ENCODE assay signal across 8 mouse cellular contexts in genomic region chr12:24651642-24652342, GRCm38 (mm10). TPM values are rescaled to one million over a fixed set of nuclear protein-coding genes. Genes with fewer than 3 reads are reported as not detected.
DNase-seq lines count a peak whose midpoint lies in the region; ATAC-seq and TF ChIP-seq lines count a peak whose summit lies in the region.

No protein-coding gene starts in this region.

- in situ Hi-C loops in CH12.LX (cut with MboI; ENCODE audit: low pct_ligation_motif_present, low pct_unique_long_range_greater_than_20kb, low sequenced_read_pairs) = no loop called here

- peaks cover 14% of the 10 kb centered on the region for H3K79me2 ChIP-seq in CH12.LX (replicated peaks; ENCODE audit: control insufficient read depth, extremely low read depth, insufficient read depth, poor library complexity, severe bottlenecking)

- peak overlapping the region; percentile 89 for H3K27ac ChIP-seq in CH12.LX (ENCODE audit: insufficient read depth, low read depth)
- peak overlapping the region; percentile 81 for H3K27ac ChIP-seq in forebrain, embryonic 11.5 days (ENCODE audit: low read depth, low read length)
- H3K27ac ChIP-seq in heart, postnatal 0 days (ENCODE audit: low read depth) = peak overlapping the region; percentile 95
- peak overlapping the region; percentile 98 for H3K27ac ChIP-seq in liver, embryonic 16.5 days (ENCODE audit: low read length)
- peak overlapping the region; percentile 94 for H3K27ac ChIP-seq in neural tube, embryonic 13.5 days (replicated peaks)
- H3K27ac ChIP-seq in testis, adult 2 months (ENCODE audit: control insufficient read depth, insufficient read depth, low read depth, low read length) = peak overlapping the region; percentile 84

- H3K9me3 ChIP-seq in CH12.LX (replicated peaks; ENCODE audit: low read length) = no peaks in the 10 kb centered on the region
- H3K9me3 ChIP-seq in forebrain, embryonic 11.5 days (ENCODE audit: control insufficient read depth, low read length) = no peaks in the 10 kb centered on the region
- H3K9me3 ChIP-seq in heart, postnatal 0 days (replicated peaks; ENCODE audit: control insufficient read depth, low read length) = no peaks in the 10 kb centered on the region
- H3K9me3 ChIP-seq in liver, embryonic 16.5 days (replicated peaks; ENCODE audit: control insufficient read depth, low read length) = no peaks in the 10 kb centered on the region
- no peaks in the 10 kb centered on the region for H3K9me3 ChIP-seq in neural tube, embryonic 13.5 days

- under 1% methylated on average over 36 of the region's 36 CpGs for WGBS in forebrain, embryonic 11.5 days
- WGBS in heart, postnatal 0 days = 1% methylated on average over 36 of the region's 36 CpGs
- under 1% methylated on average over 36 of the region's 36 CpGs for WGBS in liver, embryonic 16.5 days (ENCODE audit: insufficient replicate concordance)
- under 1% methylated on average over 35 of the region's 36 CpGs for WGBS in neural tube, embryonic 13.5 days

- peak; percentile 87 for ATAC-seq in forebrain, embryonic 11.5 days (replicated peaks; ENCODE audit: low FRiP score)
- ATAC-seq in heart, postnatal 0 days (ENCODE audit: insufficient read depth, low read depth) = peak; percentile 80
- peak; percentile 83 for ATAC-seq in liver, embryonic 16.5 days (ENCODE audit: low read depth)
- ATAC-seq in neural tube, embryonic 13.5 days (ENCODE audit: low read depth) = peak; percentile 86

- H3K4me2 ChIP-seq in CH12.LX (ENCODE audit: insufficient read depth, low read depth, poor library complexity, severe bottlenecking) = peak overlapping the region; percentile 14
- H3K4me2 ChIP-seq in forebrain, embryonic 11.5 days (ENCODE audit: low read depth, low read length, severe bottlenecking) = peak overlapping the region; percentile 70
- H3K4me2 ChIP-seq in heart, postnatal 0 days (ENCODE audit: low read depth, low read length) = peak overlapping the region; percentile 76
- H3K4me2 ChIP-seq in liver, embryonic 16.5 days (ENCODE audit: low read depth, low read length) = peak overlapping the region; percentile 79
- peak overlapping the region; percentile 72 for H3K4me2 ChIP-seq in neural tube, embryonic 13.5 days

- no peaks in the 10 kb centered on the region for H3K27me3 ChIP-seq in CH12.LX (replicated peaks)
- H3K27me3 ChIP-seq in forebrain, embryonic 11.5 days (ENCODE audit: control insufficient read depth, insufficient read depth, low read length) = no peaks in the 10 kb centered on the region
- no peaks in the 10 kb centered on the region for H3K27me3 ChIP-seq in heart, postnatal 0 days (ENCODE audit: control insufficient read depth, insufficient read depth, low read length)
- no peaks in the 10 kb centered on the region for H3K27me3 ChIP-seq in liver, embryonic 16.5 days (ENCODE audit: control insufficient read depth, insufficient read depth, low read depth, low read length)
- no peaks in the 10 kb centered on the region; the same call in 1 of the 2 replicates for H3K27me3 ChIP-seq in neural tube, embryonic 13.5 days
- no peaks in the 10 kb centered on the region for H3K27me3 ChIP-seq in testis, adult 2 months (ENCODE audit: control insufficient read depth, insufficient read depth, low read length)

- TF ChIP-seq EP300 in CH12.LX (IDR thresholded peaks at IDR 0.05; ENCODE audit: low read length) = 0 out of 2 replicates have a peak, but pooled peaks have one; percentile 21
- no peak for TF ChIP-seq EP300 in heart, postnatal 0 days (IDR thresholded peaks at IDR 0.05; ENCODE audit: low read depth)

- peaks cover 14 to 33% of the 10 kb centered on the region in 2 experiments for H3K36me3 ChIP-seq in CH12.LX (replicated peaks in 1 of 2; ENCODE audit: control insufficient read depth in 1 of 2, insufficient read depth in 1 of 2, low read length in 1 of 2)
- H3K36me3 ChIP-seq in forebrain, embryonic 11.5 days (ENCODE audit: control insufficient read depth, insufficient read depth, low read length) = no peaks in the 10 kb centered on the region; the same call in 1 of the 2 replicates
- peaks cover 35% of the 10 kb centered on the region for H3K36me3 ChIP-seq in heart, postnatal 0 days (replicated peaks; ENCODE audit: control insufficient read depth, insufficient read depth, low read length)
- H3K36me3 ChIP-seq in liver, embryonic 16.5 days (ENCODE audit: control insufficient read depth, insufficient read depth) = peaks cover 34% of the 10 kb centered on the region
- peaks cover 30% of the 10 kb centered on the region for H3K36me3 ChIP-seq in neural tube, embryonic 13.5 days
- no peaks in the 10 kb centered on the region for H3K36me3 ChIP-seq in testis, adult 2 months (ENCODE audit: control insufficient read depth, insufficient read depth, low read length)

- H3K9ac ChIP-seq in CH12.LX (ENCODE audit: insufficient read depth, low read depth) = peak overlapping the region; percentile 58
- H3K9ac ChIP-seq in forebrain, embryonic 11.5 days (ENCODE audit: low read length) = peak overlapping the region; percentile 75
- H3K9ac ChIP-seq in heart, postnatal 0 days (replicated peaks; ENCODE audit: low read depth, low read length) = peak overlapping the region; percentile 89
- peak overlapping the region; percentile 95 for H3K9ac ChIP-seq in liver, embryonic 16.5 days (ENCODE audit: low read depth, low read length)
- peak overlapping the region; percentile 94 for H3K9ac ChIP-seq in neural tube, embryonic 13.5 days

- dilution Hi-C loops in CH12.LX (cut with MboI; ENCODE audit: extremely low pct_ligation_motif_present, extremely low pct_unique_long_range_greater_than_20kb, low sequenced_read_pairs) = no loop called here

- TF ChIP-seq CTCF in CH12.LX (conservative IDR thresholded peaks at IDR 0.05 in 1 of 2, IDR thresholded peaks at IDR 0.05 in 1 of 2; ENCODE audit: low read depth in 2 of 2, low read length in 2 of 2) = no peak
- TF ChIP-seq CTCF in heart, postnatal 0 days (IDR thresholded peaks at IDR 0.05; ENCODE audit: low read depth) = no peak
- no peak for TF ChIP-seq CTCF in testis, adult 2 months (IDR thresholded peaks at IDR 0.05; ENCODE audit: control insufficient read depth, insufficient read depth, insufficient replicate concordance, low read depth, low read length)

- TF ChIP-seq RAD21 in CH12.LX (IDR thresholded peaks at IDR 0.05; ENCODE audit: low read depth, low read length) = no peak

- peak overlapping the region; percentile 60 to 93 (median 92) for H3K4me3 ChIP-seq in CH12.LX (replicated peaks in 1 of 3; ENCODE audit: low read depth in 2 of 3, low read length in 2 of 3, poor library complexity in 1 of 3)
- peak overlapping the region; percentile 74 for H3K4me3 ChIP-seq in forebrain, embryonic 11.5 days (ENCODE audit: low read depth, low read length)
- peak overlapping the region; percentile 73 for H3K4me3 ChIP-seq in heart, postnatal 0 days (ENCODE audit: low read depth, low read length)
- peak overlapping the region; percentile 88 for H3K4me3 ChIP-seq in liver, embryonic 16.5 days (ENCODE audit: low read depth, low read length)
- H3K4me3 ChIP-seq in neural tube, embryonic 13.5 days = peak overlapping the region; percentile 78
- peak overlapping the region; percentile 89 for H3K4me3 ChIP-seq in testis, adult 2 months (ENCODE audit: control insufficient read depth, low read depth, low read length)

- DNase-seq in CH12.LX (ENCODE audit: extremely low read depth) = peak; percentile 98
- DNase-seq in c-Kit-positive CD71-positive TER-119-negative erythroid progenitor cells, embryonic 14.5 days (ENCODE audit: low read depth) = peak; percentile 99
- peak; percentile 98 for DNase-seq in forebrain, embryonic 11.5 days (ENCODE audit: low spot score)
- peak; percentile 94 for DNase-seq in heart, postnatal 0 days (ENCODE audit: low spot score)
- peak; percentile 98 to 99 for DNase-seq in kidney, postnatal 4 days

- peaks cover 32 to 60% of the 10 kb centered on the region in 2 experiments for H3K4me1 ChIP-seq in CH12.LX (ENCODE audit: control insufficient read depth in 1 of 2, insufficient read depth in 2 of 2)
- peaks cover 16% of the 10 kb centered on the region; the same call in 1 of the 2 replicates for H3K4me1 ChIP-seq in forebrain, embryonic 11.5 days (replicated peaks; ENCODE audit: control insufficient read depth, insufficient read depth, low read length)
- peaks cover 21% of the 10 kb centered on the region for H3K4me1 ChIP-seq in heart, postnatal 0 days (ENCODE audit: control insufficient read depth, insufficient read depth)
- H3K4me1 ChIP-seq in liver, embryonic 16.5 days (ENCODE audit: control insufficient read depth, low read depth, low read length) = peaks cover 78% of the 10 kb centered on the region
- H3K4me1 ChIP-seq in neural tube, embryonic 13.5 days (replicated peaks) = peaks cover 57% of the 10 kb centered on the region
- peaks cover 10% of the 10 kb centered on the region for H3K4me1 ChIP-seq in testis, adult 2 months (ENCODE audit: control insufficient read depth, insufficient read depth, low read length)

- no peak for TF ChIP-seq POLR2A in CH12.LX (IDR thresholded peaks at IDR 0.05; ENCODE audit: low read depth, low read length)
- TF ChIP-seq POLR2A in testis, adult 2 months (IDR thresholded peaks at IDR 0.05; ENCODE audit: control insufficient read depth, low read depth, low read length) = peak; percentile 16; the same call in 1 of the 2 replicates

RNA-seq across cellular contexts. Expression of gene Klf11, which starts 0.7 kb away (rescaled TPM):
- total RNA-seq in CH12.LX (2012; rRNA removed) (3.6 and 7.3 TPM in 2 replicates), CH12.LX (2014; rRNA removed) (7.2 and 8.0 TPM in 2 replicates)
- 7.5 and 9.2 TPM in 2 replicates for polyA plus RNA-seq in CH12.LX (2012; ENCODE audit: insufficient read length, low read depth)
- polyA plus RNA-seq in forebrain, embryonic 11.5 days (2014; fragmentation: Nextera tagmentation; extraction: Ambion mirVana) = 13.1 and 13.5 TPM in 2 replicates
- total RNA-seq in heart, postnatal 0 days (2014; rRNA removed; ENCODE audit: low replicate concordance) = 37.4 and 45.5 TPM in 2 replicates
- polyA plus RNA-seq in heart, postnatal 0 days (2015; fragmentation: Nextera tagmentation; extraction: Ambion mirVana) = 16.5 and 25.4 TPM in 2 replicates
- polyA plus RNA-seq in liver, embryonic 16.5 days (2015; fragmentation: Nextera tagmentation; extraction: Ambion mirVana) = 9.3 and 9.7 TPM in 2 replicates
- polyA plus RNA-seq in neural tube, embryonic 13.5 days (2015; fragmentation: Nextera tagmentation; extraction: Ambion mirVana) = 14.9 and 16.9 TPM in 2 replicates
- 2.5 and 3.4 TPM in 2 replicates for polyA plus RNA-seq in testis, adult 2 months (2012; rRNA removed)

RNA-seq across cellular contexts. Expression of gene Cys1, which starts 29.8 kb away (rescaled TPM):
- not detected in 2 replicates for total RNA-seq in CH12.LX (2012; rRNA removed)
- not detected in 2 replicates for total RNA-seq in CH12.LX (2014; rRNA removed)
- not detected in 2 replicates for polyA plus RNA-seq in CH12.LX (2012; ENCODE audit: insufficient read length, low read depth)
- 0.76 and 0.85 TPM in 2 replicates for polyA plus RNA-seq in forebrain, embryonic 11.5 days (2014; fragmentation: Nextera tagmentation; extraction: Ambion mirVana)
- total RNA-seq in heart, postnatal 0 days (2014; rRNA removed; ENCODE audit: low replicate concordance) = 2.5 and 3.8 TPM in 2 replicates
- 0.85 and 0.89 TPM in 2 replicates for polyA plus RNA-seq in heart, postnatal 0 days (2015; fragmentation: Nextera tagmentation; extraction: Ambion mirVana)
- 0.37 and 0.67 TPM in 2 replicates for polyA plus RNA-seq in liver, embryonic 16.5 days (2015; fragmentation: Nextera tagmentation; extraction: Ambion mirVana)
- polyA plus RNA-seq in neural tube, embryonic 13.5 days (2015; fragmentation: Nextera tagmentation; extraction: Ambion mirVana) = 1.8 and 2.1 TPM in 2 replicates
- 1.2 and 1.7 TPM in 2 replicates for polyA plus RNA-seq in testis, adult 2 months (2012; rRNA removed)

RNA-seq across cellular contexts. Expression of gene Rrm2, which starts 56.2 kb away (rescaled TPM):
- 89.0 and 138 TPM in 2 replicates for total RNA-seq in CH12.LX (2012; rRNA removed)
- 180 and 187 TPM in 2 replicates for total RNA-seq in CH12.LX (2014; rRNA removed)
- polyA plus RNA-seq in CH12.LX (2012; ENCODE audit: insufficient read length, low read depth) = 202 and 214 TPM in 2 replicates
- 635 and 669 TPM in 2 replicates for polyA plus RNA-seq in forebrain, embryonic 11.5 days (2014; fragmentation: Nextera tagmentation; extraction: Ambion mirVana)
- total RNA-seq in heart, postnatal 0 days (2014; rRNA removed; ENCODE audit: low replicate concordance) = 76.8 and 78.0 TPM in 2 replicates
- polyA plus RNA-seq in heart, postnatal 0 days (2015; fragmentation: Nextera tagmentation; extraction: Ambion mirVana) = 81.8 and 90.3 TPM in 2 replicates
- 418 and 451 TPM in 2 replicates for polyA plus RNA-seq in liver, embryonic 16.5 days (2015; fragmentation: Nextera tagmentation; extraction: Ambion mirVana)
- 52.2 and 62.1 TPM in 2 replicates for polyA plus RNA-seq in neural tube, embryonic 13.5 days (2015; fragmentation: Nextera tagmentation; extraction: Ambion mirVana)
- 5.3 and 5.5 TPM in 2 replicates for polyA plus RNA-seq in testis, adult 2 months (2012; rRNA removed)

Comparison
In these comparisons a context has a peak if more than half of its experiments do, and no peak if none do; other contexts are left out.
1. Peak in every context shown above with its lines: DNase-seq, ATAC-seq, H3K4me3 ChIP-seq and H3K27ac ChIP-seq.
2. H3K4me2 ChIP-seq: peak in every context shown above with its lines; median percentile 79 in liver, embryonic 16.5 days; 76 in heart, postnatal 0 days; 72 in neural tube, embryonic 13.5 days; 70 in forebrain, embryonic 11.5 days; 14 in CH12.LX.